Mouse (Mus musculus) kidney, adult 11 months (tissue): ENCODE results near the gene Medag.

Experiments
- DNase-seq: peaks from one replicate; pipeline ENCODE4 v3.0.0; 2022

The Medag gene

DNA sequence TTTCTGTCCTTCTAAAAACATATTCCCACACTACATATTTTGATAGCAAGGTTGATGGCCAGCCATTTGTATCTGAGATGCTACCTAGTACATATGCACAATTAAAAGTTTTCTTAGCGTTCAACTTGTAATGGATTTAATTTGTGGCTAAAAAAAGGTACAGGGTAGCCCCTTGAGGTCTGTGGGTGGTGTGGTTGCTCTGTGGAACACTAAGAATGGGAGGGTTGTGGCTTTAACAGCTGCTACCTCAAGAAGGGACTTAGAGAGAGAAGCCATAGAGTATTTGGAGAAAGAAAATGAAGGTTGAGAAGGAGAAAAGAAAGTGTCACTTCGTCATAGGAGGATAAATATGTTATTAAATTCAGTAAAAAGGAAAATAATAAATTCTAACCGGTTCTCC, 19.4 kb downstream of the Medag start:
- no peak for DNase-seq

DNA sequence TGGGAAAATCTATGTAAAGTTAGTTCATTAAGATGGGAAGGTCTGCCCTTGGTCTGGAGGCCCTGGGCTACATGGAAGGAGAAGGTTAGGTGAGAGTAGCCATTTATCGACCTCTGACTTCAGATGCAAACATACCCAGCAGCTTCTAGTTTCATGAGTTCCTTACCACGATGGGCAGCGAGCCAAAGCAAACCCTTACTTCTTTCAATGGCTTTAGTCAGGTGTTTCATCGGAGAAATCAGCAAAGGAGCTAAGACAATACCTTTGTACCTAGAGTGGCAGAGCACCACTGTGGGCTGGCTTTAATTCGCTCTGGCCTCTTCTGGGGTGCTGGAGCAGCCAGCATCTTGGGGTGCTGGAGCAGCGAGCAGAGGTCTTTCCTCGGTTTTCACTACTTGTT, 22.1 kb downstream of the Medag start:
- no peak for DNase-seq

DNA sequence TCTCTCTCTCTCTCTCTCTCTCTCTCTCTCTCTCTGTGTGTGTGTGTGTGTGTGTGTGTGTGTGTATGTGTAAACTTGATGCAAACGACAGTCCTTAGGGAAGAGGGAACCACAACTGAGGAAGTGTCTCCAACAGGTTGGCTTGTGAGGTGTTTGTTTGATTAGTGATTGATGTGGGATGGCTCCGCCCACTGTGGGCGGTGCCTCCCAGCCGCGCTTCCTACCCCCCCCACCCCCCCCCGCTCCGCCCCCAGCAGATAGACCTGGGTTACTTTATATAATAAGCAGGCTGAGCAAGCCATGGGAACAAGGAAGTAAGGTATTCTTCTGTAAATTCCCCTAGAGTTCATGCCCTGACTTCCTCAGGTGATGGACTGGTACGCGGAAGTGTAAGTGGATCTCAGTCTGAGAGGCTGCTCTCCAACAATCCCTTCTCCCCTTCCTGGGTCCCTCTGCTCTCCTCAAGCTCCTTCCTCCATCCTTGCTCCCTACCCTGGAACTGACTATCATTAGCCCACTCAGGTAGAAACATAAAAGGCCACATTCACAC, 22.7 kb downstream of the Medag start:
- DNase-seq: no peak

DNA sequence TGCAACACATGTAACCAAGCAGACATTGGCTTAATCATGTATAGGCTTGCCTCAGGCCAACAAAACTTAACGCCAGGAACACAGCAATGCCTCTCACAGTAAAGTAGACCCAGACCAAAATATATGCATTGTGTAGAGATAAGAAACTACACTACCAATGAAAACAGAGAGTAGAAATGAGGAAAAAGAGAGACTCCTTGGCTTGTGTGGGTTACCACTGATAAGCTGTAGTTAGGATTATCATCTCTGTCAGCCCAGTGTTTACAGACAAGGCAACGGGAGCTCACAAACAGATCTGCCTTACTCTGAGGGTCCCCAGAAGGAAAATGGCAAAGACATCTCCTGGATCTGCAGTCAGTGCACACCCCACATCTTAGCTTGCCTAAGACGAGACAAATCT, 25.0 kb downstream of the Medag start:
- DNase-seq: no peak

DNA sequence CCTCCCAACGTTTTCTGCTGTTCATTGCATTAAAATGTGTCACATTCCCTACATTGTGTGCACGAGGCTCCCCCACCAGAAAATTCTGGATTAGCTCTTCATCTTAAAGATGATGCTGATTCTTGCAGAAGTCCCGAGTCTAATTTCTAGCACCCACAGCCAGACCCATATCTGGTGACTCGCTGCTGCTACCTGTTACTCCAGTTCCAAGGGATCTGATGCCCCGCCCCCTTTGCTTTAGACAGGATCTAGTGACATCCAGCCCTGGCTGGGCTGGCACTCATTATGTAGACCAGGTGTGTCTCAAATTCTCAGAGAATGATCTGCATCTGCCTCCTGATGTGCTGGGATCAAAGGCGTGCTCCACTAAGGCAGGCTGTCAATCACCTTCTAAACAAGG, 25.6 kb downstream of the Medag start:
- no peak for DNase-seq

DNA sequence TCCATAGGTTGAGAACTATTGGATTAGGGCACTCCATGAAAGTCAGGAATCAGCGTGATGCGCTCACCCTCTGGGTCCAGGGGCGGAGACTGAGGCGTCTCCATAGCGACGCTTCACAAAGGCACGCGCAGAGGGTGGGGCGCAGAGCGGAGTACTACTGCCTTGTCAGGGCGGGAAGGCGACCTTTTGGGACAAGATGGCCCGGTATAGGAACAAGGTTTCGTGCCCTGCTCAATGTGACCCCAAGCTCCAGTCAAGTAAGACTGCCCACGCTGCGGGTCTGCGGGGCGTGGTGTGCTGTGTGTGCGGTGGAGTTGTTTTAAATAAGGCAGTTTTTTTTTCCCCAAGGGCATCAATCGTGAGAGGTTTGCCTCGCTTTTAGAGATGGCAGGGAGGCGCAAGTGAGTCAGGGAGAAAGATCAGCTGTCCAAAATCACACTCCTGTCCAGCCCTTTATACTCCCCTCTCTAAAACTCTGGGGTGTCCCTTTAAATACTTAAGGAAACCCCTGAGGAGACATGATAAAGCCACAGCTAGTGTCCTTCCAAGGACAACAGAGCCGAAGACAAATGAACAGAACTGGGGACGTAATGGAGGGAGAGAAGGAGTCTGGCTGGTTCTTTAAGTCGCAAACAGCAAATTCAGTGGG, 28.1 kb downstream of the Medag start, which contains the start of gene Tex26:
TSS of gene Tex26 (plus strand) at position 130 of the 649 bp plus-strand sequence.
- DNase-seq: no peak

DNA sequence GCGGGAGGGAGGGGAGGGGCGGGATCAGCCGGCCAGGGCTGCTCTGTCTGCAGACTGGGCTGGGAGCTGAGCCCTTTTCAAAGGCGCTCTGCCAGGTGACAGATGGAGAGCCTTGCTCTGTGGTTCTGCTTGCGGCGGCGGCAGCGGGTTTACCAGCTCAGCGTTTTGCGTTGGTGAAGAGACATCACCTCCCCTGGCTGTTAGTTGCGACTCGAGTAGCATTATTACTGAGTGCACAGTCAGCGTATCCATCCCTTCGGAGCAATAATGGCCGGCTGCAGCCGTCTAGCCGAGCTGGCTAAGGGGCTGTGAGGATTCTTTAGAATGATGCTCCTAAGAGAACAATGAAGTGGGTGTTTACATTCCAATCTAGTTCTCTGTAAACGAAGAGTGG, 28.6 kb downstream of the Medag start:
- DNase-seq: no peak

DNA sequence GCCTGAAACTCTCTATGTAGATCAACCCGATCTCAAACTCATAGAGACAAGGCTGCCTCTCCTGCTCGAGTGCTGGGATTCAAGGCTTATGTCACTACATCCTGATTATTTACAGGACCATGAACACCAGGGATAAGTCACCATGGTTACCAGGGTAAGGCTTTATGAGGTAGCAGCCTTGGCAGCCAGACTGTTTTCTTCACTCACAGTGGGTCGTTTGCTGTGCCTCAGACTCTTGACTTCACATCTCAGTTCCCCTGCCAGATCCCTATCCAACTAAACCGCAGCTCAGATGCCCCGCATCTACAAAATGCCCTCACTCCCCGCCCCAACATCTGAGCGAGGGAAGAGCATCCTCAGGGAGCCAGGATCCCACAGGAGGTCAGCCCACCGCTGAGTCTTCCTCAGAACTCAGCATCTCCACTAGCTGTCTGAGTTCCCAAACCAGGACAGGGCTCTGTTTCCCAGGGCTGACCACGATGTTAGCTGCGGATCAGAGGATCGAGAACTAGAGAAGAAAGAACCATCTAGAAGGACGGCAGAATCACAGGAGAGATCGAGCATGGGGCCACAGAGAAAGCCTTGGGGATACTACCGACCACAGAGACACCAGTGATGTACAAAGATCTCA, 30.2 kb downstream of the Medag start:
- no peak for DNase-seq

DNA sequence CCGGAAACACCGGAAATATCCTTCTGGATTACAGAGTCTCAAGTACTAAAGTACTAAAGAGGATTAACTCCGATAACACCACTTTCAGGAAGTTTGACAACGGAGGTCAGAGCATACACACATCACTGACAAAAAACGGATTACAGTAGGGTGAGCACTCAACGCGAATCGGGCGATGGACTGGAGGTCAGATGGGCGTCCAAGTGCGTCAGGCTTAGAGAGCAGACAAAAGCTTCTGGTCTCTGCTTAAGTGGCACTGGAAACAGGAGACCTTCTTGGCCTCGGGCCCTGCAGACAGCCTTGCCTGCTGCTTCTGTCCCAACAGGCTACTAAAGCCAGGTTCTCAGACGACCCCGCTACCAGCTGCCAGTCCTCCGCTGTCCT, 30.7 kb downstream of the Medag start:
- no peak for DNase-seq

DNA sequence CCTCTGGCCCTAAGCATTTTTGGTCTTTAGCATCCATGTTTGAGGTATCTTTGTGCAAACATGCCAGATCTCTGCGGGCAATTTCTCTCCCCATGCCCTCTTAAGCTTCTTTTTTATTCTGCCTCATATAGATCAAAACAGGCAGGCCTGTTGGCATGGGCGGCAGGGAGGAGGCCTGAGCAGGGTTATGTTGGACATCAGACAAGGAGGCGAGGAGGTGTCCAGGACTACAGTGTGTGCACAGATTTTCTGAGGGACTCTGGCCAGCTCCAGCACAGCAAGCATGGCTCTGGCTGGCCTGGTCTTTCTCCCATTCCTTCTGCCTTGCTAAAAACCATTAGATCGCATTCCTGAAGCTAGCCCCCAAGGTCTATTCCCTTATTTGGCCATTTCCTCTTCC, 32.9 kb downstream of the Medag start:
- DNase-seq: no peak

DNA sequence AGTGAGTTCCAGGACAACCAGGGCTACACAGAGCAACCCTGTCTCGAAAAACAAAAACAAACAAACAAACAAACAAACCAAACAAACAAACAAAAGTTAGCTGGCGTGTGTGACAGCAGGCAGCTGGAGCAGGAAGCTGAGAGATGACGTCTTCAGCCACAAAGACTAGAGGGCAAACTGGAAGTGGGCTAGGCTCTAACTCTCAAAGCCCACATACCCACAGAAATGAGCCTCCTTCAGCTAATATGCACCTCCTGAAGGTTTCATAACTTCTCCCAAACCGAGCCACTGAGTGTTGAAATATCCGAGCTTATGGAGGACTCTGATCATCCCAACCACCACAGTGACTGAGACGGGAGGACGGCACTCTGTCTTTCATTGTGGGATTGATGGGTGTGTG, 34.9 kb downstream of the Medag start:
- DNase-seq: no peak

DNA sequence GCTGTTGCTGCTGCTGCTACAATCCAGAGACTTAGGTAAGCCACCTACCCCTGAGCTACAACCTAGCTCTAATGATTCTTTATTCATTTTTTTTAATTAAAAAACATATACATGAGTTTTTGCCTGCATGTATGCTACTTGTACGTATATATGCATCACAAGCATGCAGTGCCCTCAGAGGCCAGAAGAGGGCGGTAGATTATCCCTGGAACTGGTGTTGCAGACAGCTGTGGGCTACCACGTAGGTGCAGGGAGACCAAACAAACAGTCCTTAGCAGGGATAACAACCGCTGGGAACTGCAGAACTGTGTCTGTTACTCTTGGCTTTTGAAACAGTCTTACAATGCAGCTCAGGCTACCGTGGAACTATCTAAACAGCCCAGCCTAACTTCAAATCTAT, 36.2 kb downstream of the Medag start:
- no peak for DNase-seq

DNA sequence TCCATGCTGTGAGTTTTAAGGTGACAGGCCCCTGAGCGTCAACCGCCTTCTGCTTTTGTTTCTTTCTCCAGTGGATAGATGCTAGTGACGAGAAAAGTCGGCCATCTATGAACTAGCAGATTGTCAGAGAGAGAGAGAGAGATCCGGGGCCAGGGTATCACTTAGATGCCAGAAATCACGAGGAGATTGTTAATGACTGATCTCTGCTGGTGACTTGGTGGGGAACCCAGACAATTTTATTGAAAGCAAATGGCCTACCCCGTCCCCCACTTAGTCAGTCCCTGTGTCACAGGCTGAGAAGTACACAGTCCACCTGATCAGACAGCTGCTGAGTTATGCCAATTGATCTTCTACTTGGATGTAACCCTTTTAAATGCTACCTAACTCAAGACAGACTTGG, 37.9 kb downstream of the Medag start:
- DNase-seq: no peak

DNA sequence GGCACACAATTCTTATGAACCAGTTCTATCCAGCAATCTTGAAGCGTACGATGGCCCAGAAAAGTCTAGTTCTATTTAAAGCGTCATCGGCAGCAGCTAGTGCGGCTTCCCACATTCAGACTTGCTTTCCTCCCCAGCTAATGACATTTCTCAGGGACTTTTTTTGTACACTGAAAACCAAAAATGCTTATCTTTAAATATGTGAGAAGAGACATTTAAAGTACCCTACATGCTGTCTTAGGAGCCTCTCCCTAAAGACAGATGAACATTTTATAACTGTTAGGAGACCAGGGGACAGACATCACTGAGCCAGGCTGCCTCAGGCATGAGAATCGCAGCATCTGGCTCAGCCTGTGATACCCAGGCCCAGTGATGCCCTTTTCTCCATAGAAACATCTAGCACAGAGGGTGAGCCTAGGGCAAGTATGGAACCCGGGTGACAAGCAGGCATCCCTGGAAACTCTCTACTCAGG, 39.7 kb downstream of the Medag start:
- DNase-seq: no peak

DNA sequence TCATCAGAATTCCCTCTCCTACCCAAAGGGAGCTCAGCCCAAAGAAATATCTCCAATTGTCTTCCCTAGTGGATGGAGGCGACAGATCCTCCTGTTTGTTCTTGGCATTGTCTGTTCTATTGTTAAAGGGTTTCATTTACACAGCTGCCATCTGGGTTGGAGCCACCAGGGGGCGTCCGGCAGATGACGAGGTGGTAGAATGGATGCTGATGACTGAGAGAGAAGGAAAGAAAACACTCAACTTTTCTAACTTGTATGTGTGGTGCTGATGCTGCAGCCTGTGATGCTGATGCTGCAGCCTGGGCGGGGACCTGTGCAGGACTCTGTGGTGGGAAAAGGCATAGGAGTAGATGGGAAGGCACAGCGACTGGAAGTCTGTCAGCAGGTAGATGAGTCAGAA, 42.7 kb downstream of the Medag start:
- DNase-seq: peak; percentile 28

DNA sequence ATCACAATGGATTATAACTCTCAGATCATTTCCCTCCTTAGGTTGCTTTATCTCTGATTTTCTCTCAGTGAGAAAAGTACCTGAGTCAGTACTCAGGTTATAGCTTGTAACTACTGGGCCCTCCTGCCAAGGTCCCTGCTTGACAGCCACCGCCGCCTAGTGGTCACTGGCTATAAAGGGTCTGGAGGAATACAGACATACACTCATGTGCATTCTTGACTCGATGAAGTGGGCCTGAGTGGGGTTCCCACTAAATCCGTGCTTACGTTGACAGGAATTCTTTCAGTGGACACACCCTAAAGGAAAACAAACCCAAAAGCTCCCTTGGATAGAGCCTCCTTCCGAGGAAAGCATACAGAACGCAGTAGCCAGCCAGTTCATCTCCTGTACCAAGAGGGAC, 45.0 kb downstream of the Medag start:
- DNase-seq: no peak

DNA sequence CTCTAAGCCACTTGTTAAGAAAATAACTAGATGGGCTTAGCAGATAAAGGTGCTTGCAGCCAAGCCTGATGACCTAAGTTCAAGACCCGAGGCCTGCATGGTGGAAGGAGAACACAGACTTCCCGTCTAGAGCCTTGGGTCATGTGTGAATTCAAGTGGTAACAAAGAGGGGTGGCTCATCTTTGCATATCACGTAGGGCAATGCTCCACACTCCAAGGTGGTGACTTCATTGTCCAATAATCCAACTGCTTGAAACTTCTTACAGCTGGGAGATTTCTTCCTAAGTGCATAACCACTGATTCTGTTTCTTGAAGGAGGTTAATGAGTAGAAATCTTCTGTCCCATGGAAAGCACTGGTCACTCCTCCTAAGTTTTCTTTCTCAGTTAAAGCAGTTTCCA, 50.5 kb downstream of the Medag start:
- DNase-seq: no peak

DNA sequence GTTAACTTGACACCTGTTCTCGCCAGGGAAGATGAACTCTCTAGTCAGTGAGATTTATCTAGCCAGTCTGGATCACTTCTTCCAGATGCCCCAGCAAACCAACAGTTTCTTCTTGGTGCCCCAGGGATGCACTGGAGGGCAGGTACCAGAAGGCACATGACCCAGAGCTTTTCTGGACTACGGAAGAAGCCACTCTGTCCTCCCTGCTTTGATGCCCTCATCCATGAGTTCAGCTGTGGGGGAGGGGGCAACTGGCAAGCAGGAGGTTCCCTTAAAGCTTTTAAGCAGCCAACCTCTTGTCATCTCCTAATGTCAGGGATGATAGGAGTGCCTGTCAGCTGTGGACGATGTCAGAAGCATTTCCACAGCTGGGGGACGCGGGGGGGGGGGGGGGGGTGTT, 53.8 kb downstream of the Medag start:
- DNase-seq: no peak

DNA sequence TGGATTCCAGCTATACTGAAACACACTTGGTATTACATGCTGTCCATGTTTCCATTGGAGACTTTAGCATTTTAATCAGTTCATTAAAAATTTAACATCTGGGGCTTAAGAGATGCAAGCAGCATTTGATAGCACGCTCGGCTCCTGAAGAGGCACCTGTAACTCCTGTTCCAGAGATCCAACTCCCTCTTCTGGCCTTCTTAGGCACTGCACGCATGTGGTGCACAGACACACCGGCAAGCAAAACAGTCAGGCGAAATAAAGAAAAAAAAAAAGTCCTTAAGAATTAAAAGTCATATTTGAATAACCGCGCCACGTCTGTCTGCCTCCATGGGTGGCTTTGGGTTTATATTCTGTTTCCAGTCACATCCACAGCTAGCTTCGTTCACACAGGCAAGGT, 62.6 kb downstream of the Medag start:
- no peak for DNase-seq

DNA sequence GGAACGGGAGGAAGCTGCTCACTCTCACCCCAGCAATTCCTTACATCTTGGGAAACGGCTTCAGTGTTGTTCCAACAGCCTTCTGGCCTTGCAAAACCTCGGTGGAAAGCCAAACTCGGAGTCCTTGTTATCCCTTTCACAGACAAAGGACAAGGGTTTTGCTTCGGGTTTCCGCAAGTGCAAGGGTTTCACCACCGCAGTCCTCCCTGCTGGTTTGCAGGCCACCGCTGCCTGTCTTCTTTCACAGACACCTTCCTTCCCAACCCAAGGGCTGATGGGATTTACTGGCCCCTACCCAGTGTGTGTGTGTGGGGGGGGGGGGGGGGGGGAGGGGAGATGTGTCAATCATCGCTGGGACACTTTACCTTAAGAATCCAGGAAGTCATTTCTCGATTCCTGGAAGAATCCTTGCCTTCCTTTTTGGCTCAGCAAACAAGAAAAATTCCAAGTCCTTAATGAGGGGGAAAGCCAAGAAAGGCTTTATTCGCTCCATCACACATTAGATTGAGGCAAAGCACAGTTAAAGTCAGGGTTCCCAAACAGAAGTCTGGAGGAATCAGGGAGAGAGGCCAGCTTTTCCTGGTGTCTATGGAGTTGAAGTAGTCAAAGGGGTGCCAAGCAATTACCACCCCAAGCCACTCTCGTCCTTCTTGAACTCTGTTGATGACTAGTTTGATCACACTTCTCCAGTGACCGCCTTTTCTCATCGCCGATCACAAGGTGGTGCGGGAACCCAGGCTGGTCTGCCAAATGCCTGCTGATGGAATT, 63.3 kb downstream of the Medag start:
- no peak for DNase-seq
